Mouse (Mus musculus) testis, adult 2 months (tissue): Measurements from ENCODE around the gene Sdc4.

ENCODE experiments used
- CTCF ChIP-seq: fragments of 200-500 bp; IDR thresholded peaks from 2 replicates; pipeline ENCODE4 v1.5.1; 2012; ENCODE audit warnings: low read depth, mild to moderate bottlenecking, inconsistent platforms, low read length, moderate library complexity; ENCODE audit not compliant: control insufficient read depth, insufficient read depth, insufficient replicate concordance
- POLR2A ChIP-seq: fragments of 200-500 bp; IDR thresholded peaks from 2 replicates; pipeline ENCODE4 v1.6.1; 2012; ENCODE audit warnings: low read depth, mild to moderate bottlenecking, inconsistent platforms, low read length, moderate library complexity; ENCODE audit not compliant: control insufficient read depth

DNA sequence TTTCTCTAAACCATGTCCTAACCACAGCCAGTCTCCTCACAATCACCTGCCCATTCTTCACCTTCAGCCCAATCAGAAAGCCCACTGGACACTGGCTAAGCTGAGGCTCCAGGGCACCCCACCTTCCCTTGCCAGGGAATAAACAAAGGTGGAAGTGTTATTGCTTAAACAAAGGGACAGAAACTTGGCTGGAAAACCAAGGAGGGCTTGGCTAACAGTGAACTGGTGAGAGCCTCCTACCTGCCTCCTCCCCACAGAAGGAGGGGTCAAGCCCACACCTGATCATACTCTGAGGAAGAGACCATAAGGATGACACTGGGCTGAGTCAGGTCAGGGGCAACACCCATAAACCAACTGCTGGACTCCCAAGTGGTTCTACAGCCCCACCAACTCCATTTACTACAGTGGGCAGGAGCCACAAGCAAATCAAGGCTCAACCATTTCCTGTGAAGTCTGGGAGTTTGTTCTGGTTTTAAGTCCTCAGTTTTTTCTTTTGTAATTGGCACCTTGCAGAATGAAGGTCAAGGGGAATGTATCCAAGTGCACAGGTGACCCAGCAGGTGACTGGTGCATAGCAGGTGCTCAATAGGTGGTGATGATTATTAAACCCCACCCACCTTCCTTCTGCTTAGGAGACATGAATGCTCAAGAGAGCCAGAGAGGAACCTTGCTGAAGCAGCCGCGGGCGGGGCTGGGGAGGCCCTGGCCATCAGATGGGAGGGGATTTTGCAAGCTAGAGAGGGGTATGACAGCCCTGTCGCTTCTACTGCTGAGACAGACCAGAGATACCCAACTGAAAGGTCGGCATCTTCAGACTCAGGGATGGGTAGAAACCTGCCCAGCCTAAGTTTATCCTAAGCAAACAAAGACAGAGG lies 8.2 kb downstream of the Sdc4 start:
- no peak for TF ChIP-seq POLR2A
- no peak for TF ChIP-seq CTCF
